Mouse (Mus musculus): ENCODE results near the gene Iars2.

Iars2 gene

GRCm38 (mm10) chr1:185328721-185329610, at the start of gene Iars2:
Gene Iars2 (minus strand): TSS chr1:185329396.
- DNase-seq (ENCODE audit: extremely low spot score, low read depth, low spot score): no peak

DNA sequence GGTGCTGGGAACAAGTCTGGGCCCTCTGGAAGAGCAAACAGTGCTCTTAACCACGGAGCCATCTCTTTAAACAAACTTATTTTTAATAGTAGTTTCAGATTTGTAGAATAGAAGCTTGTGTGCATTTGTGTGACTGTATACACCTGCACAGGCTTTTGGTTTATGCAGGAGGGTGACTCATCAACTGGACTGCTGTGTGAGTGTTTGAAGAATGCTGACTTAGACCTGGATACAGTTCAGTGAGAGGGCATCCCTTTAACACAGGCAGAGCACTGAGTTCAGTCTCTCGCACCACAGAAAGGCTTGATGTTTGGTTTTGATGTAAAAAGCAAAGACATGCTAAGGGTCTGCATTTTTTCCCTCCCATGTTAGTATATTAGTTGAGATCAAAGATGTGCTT, 48.2 kb upstream of the Iars2 start:
- no peak for DNase-seq (ENCODE audit: extremely low spot score, low read depth, low spot score)

GRCm38 (mm10) chr1:185376390-185376789, 47.2 kb upstream of the Iars2 start:
- DNase-seq (ENCODE audit: extremely low spot score, low read depth, low spot score): no peak

GRCm38 (mm10) chr1:185369979-185370378, 40.8 kb upstream of the Iars2 start:
- no peak for DNase-seq (ENCODE audit: extremely low spot score, low read depth, low spot score)

DNA sequence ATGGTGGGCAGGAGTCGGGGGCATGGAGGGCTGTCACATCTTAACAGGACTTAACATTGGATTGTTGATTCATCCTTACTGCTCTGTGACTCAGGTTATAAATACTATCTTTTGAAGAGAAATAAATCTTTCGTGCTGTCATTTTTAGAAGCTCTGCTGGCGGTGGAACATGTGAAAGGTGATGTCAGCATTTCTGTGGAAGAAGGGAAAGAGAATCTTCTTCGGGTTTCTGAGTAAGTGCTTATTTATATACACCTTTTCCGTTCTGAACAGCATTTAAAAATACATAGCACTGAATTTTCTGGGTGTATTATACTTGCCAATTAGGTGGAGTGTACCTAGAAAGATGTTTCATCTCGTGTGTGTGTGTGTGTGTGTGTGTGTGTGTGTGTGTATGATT, 38.2 kb upstream of the Iars2 start:
- no peak for DNase-seq (ENCODE audit: extremely low spot score, low read depth, low spot score)

DNA sequence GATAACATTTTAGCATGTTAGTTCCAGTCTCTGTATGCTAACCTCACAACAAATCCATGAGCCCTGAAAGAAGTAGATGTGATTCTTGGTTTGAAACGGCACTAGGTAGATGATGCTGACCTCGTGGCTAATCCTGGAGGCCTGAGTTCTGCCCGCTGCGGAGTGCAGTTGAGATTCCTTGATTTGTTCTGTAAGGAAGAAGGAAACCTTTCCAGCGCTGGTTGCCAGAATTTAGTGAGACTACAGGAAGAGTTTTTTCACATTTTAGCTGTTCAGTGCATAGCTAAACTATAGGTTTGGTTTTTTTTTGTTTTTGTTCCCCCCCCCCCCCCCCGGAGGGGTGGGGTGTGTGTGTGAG, 35.0 kb upstream of the Iars2 start:
- no peak for DNase-seq (ENCODE audit: extremely low spot score, low read depth, low spot score)

GRCm38 (mm10) chr1:185363526-185364182, 34.5 kb upstream of the Iars2 start:
- peak; percentile 46 for DNase-seq (ENCODE audit: extremely low spot score, low read depth, low spot score)

- DNase-seq (ENCODE audit: extremely low spot score, low read depth, low spot score): peak; percentile 74
Observed at GRCm38 (mm10) chr1:185362677-185363520, 33.7 kb upstream of the Iars2 start, which contains the start of gene Eprs. Gene Eprs (plus strand): TSS chr1:185363044.

DNA sequence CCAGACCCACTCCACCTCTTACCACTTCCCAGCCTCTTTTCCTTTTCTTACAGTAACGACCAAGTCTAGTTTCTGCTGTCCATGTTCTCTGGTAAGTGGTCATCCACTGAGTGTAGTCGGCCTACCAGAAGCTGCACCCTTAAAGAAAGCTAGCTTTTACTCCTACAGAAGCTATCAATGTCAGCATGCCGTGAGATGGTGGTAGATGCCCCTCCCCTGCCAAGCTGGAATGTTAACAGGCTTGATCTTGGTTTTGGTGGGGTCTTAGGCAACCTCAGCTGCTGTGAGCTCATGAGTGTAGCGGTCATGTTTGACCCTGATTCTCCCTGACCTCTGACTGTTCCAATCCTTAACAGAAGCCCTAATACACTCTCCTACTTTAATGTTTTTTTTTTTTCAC, 29.0 kb upstream of the Iars2 start:
- no peak for DNase-seq (ENCODE audit: extremely low spot score, low read depth, low spot score)

- DNase-seq (ENCODE audit: extremely low spot score, low read depth, low spot score): no peak
Observed at GRCm38 (mm10) chr1:185356246-185356645, 27.1 kb upstream of the Iars2 start.

DNA sequence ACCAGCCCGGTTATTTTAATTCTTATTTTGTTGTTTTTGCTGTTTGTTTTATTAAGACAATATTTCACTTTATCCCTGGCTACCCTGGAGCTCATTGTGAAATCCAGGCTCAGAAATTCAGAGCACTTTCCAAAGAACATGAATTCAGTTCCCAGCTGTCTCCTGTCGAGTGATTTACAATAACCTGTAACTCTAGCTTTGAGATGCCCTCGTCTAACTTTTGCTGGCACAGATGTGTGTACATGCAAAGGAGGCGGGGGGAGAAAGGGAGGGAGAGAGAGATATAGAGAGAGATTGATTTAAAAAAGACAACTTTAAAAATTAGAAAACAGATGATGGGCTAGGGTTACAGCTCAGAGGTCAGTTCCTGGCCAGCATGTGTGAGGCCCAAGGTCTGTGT, 25.5 kb upstream of the Iars2 start:
- DNase-seq (ENCODE audit: extremely low spot score, low read depth, low spot score): no peak

DNA sequence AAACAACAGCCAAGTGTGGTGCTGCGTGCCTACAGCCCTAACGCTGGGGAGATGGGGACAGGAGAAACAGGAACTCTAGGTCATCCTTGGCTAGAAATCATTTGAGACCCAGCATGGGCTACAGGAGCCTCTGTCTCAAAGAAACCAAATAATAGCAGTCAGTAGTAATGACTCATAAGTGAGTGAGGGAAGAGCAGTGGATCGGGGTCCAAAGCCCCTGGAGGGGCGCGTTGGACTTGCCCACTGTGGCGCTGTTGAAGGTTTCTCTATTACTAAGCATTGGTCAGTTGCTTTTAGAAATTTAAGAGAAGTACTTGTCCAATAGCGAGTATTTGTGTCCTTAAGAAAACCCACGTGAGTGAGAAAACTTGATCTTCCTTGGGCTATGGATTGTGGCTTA, 24.2 kb upstream of the Iars2 start:
- no peak for DNase-seq (ENCODE audit: extremely low spot score, low read depth, low spot score)

GRCm38 (mm10) chr1:185352151-185352550, 23.0 kb upstream of the Iars2 start:
- DNase-seq (ENCODE audit: extremely low spot score, low read depth, low spot score): no peak

GRCm38 (mm10) chr1:185350611-185351010, 21.4 kb upstream of the Iars2 start:
- no peak for DNase-seq (ENCODE audit: extremely low spot score, low read depth, low spot score)

GRCm38 (mm10) chr1:185349741-185350140, 20.5 kb upstream of the Iars2 start:
- DNase-seq (ENCODE audit: extremely low spot score, low read depth, low spot score): no peak

GRCm38 (mm10) chr1:185346188-185346587, 17.0 kb upstream of the Iars2 start:
- no peak for DNase-seq (ENCODE audit: extremely low spot score, low read depth, low spot score)

GRCm38 (mm10) chr1:185343422-185343821, 14.2 kb upstream of the Iars2 start:
- DNase-seq (ENCODE audit: extremely low spot score, low read depth, low spot score): no peak

DNA sequence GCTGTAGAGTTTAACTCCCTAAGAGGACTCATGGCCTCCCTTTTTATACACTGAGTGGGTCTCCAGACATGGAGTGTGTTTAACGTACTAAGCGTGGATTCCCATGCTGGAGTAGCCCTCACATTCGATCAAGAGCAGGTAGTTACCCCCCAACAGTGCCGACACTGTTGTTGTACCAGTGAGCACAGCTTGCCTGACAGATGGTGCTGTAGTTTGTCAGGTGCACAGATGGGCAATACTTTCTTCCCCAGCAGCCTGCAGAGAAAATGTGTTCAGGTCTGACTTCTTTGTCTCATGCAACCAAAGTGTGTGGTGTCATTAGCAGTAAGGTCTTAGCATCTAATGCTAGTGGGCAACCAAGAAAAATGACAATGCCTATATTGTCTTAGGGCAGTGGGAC, 13.2 kb upstream of the Iars2 start:
- no peak for DNase-seq (ENCODE audit: extremely low spot score, low read depth, low spot score)

DNA sequence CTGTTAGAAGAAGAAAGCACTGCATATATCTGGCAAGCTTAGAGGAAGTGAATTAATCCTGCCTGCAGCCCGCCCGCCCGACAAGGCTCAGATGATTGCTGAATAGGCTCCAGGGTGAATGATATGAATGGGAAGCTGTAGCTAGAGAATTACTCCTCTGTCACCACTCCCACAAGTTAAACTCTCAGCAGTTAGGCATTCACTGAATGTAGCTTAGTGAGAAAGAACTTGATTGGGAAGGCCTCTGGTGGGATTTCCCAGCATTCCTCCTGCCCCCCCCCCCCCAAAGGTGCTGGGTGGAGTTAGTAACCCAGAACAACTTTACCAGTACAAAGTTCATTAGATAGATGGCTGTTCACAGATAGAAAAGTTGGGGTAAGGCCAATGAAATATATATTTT, 7.3 kb upstream of the Iars2 start:
- DNase-seq (ENCODE audit: extremely low spot score, low read depth, low spot score): no peak

DNA sequence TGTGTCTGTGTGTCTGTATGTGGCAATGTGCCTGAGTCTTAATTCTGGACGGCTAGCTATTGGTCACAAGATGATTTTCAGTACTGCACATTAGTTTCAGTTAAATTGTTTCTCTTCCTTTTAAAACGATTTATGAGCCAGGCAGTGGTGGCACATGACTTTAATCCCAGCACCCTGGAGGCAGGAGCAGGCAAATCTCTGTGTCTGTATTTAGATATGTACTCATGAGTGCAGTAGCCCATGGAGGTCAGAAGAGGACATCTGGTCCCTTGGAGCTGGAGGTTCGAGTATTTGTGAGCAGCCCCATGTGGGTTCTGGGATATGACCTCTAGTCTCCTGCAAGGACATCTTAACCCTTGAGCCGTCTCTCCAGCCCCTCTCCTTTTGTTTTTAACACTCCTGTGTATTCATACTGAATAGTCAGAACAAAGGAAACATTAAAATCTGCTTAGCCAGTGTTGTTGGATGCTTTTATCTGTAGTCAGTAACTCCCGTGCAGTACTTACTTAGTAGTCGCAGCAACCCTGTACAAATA, 6.1 kb upstream of the Iars2 start:
- no peak for DNase-seq (ENCODE audit: extremely low spot score, low read depth, low spot score)

- no peak for DNase-seq (ENCODE audit: extremely low spot score, low read depth, low spot score)
Observed at GRCm38 (mm10) chr1:185334136-185334535, 4.9 kb upstream of the Iars2 start.

Measured in hindlimb bud, embryonic 11.5 days (tissue).